Mouse (Mus musculus): ENCODE measurements at regions not wholly inside any gene's neighbourhood (a gene's known extent, or its start where the extent isn't known, plus 50 kb on each side); places are given as distances from the start of the nearest gene placed in this dataset.

DNA sequence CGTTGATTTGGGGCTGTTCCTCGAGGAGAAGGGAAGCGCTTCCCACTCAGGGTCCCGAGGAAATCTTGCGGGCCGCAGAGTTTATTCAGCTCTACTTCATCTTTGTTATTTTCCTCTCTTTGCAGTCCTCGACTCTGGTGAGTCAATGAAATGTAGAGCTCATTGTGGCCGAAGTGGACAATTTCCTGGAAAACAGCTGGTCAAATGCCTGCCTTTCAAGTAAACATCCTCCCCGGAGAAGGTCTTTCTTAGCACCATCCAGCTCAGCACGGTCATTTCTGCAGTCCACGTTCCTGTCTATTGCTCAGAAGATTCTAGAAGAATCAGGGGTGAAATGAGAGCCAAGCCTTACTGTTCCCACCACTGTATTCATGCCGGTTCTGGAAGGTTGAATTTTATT, 133.0 kb downstream of the Bcas1 start:
- no peak for ATAC-seq (replicated peaks; ENCODE audit: insufficient number of reproducible peaks, low FRiP score, low TSS enrichment, poor library complexity, severe bottlenecking)

DNA sequence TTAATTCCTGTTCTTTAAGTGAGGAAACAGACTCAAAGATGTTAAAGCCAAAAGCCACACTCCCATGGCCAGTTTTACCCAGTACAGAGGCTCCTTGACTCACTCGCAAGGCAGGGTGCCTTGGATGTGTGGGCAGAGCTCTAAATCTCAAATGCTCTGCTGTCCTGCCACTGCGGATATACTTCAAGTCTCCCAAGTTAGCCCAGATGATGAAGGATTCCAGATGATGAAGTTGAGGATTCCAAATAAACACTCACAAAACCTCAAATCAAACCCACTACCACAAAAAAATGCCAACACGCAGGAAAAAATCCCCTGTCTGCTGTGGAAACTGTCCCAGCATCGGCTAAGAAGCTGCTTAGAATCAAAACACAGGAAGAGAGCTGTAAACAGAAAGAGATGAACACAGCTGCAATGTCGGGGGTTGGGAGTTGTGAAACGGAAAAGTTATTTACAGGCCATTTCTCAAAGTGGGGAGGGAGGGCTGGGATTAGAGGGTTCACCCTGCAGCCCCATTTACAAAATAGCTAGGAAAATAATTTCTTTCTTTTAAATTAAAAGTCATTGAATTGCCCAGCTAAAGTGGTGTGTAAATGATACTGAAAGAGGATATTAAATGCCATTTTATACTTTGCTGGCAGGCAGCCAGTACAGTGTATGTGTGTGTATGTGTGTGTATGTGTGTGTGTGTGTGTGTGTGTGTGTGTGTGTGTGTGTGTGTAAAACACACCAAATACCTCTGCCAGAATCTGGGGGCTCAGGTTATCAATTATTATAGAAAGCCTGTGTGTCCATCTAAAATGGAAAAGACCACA, 135.6 kb downstream of the Bcas1 start:
- ATAC-seq (replicated peaks; ENCODE audit: insufficient number of reproducible peaks, low FRiP score, low TSS enrichment, poor library complexity, severe bottlenecking) = no peak

DNA sequence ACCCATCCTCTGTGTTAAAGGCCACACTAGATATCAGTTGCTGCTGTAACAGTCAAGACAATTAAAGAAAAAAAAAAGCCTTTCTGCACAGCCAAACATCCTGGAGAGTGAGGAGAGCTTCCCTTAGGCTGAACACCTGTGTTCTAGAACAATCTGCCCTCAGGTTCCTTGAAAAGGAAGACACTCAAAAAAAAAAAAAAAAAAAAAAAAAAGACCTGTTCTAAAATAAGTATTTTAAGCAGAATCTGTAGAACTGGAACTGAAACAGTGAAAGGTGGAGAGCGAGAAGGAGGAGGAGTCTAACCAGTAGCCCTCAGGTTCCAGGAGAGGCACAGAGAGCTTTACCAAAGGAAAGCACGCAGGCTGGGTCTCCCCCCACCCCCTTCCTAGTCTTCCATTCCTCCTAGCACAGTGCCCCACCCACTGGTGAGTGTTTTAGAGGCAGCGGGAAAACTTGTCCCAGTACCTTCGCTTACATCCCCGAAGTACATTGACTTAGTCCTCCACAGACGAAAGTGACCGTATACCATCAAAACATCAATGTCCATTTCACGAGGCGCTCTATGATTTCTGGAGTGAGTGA, 138.2 kb downstream of the Bcas1 start:
- no peak for ATAC-seq (replicated peaks; ENCODE audit: insufficient number of reproducible peaks, low FRiP score, low TSS enrichment, poor library complexity, severe bottlenecking)

DNA sequence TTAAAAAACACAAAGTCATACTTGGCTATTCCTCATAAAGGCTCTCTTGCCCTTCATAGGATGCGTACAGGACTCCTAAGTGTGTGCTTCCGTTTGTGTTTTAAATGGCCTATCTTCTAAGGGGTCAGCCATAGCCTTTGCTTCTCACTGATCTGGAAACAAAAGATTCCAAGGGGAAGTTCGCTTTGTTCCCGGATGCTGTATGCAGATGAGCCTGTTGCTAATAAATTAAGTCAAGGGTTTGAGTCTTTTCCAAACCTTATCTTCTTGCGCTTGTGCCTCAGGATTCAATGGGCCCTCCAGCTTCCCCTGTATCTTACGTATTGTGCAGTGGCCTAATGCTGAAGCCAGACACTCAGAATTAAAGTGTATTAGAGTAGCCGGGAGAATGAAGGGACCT, 138.9 kb downstream of the Bcas1 start:
- ATAC-seq (replicated peaks; ENCODE audit: insufficient number of reproducible peaks, low FRiP score, low TSS enrichment, poor library complexity, severe bottlenecking) = no peak

DNA sequence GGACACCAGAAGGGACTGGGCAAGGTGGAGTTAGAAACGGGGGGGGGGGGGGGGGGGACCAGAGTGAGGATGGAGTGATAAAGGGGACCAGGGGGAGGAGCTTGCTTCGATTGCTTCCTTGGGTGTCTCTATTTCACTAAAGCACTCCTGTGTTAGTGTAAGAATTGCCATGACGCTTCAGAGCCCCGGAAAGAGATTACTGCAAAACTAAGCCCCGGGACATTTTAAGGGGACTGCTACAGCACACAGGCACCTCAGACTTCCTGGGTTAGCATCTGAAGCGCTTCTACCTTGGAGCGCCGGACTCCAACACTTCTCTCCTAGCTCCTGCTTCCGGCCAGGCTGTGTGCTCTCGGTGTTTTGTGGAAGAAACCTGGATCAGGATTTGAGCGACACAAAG, 139.4 kb downstream of the Bcas1 start:
- no peak for ATAC-seq (replicated peaks; ENCODE audit: insufficient number of reproducible peaks, low FRiP score, low TSS enrichment, poor library complexity, severe bottlenecking)

DNA sequence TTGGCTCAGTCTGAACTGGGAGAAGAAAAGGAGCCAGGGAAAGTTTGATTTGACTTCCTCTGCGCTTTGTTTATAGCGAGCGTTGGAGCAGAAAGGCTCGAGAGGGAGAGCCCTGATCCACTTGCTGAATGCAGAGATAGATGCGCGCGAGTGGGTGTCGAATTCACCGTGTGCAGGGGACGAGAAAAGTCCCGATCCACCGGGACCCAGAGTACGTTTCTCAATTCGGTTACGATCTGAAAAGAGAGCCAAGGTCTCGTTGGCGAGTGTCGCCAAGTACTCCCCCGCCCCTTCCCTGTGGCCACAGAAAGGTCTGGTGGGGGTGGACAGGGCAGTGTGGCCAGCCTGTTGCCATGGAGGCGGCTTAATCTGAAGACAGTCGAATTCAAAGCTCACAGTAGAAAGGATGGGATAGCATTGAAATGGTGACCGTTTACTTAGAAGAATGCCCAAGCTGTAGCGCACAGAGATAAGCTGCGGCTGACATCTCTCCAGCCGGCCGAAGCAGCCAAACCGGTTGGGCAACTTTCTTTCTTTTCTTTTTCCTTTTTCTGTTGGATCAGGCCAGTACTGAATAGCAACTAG, 139.5 kb upstream of the Zfp217 start:
- ATAC-seq (replicated peaks; ENCODE audit: insufficient number of reproducible peaks, low FRiP score, low TSS enrichment, poor library complexity, severe bottlenecking) = no peak

DNA sequence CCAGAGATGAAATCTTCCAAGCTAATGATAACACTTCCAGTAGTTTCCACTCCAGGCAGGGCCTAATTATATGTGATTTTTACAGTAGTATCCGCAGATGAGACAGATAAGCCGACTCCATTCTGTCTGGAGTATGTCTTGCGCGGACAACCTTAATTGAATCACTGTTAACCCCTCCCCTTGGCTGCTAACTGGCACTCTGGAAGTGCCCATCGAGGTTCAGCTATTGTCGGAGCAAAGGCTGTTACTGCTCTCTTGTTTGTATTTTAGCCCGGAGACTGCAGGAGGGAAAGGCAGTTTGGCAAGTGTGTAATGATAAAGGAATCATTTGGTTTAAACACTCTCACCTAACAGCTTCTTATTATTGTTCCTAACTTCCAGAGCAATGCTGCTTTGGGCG, 138.9 kb upstream of the Zfp217 start:
- no peak for ATAC-seq (replicated peaks; ENCODE audit: insufficient number of reproducible peaks, low FRiP score, low TSS enrichment, poor library complexity, severe bottlenecking)

DNA sequence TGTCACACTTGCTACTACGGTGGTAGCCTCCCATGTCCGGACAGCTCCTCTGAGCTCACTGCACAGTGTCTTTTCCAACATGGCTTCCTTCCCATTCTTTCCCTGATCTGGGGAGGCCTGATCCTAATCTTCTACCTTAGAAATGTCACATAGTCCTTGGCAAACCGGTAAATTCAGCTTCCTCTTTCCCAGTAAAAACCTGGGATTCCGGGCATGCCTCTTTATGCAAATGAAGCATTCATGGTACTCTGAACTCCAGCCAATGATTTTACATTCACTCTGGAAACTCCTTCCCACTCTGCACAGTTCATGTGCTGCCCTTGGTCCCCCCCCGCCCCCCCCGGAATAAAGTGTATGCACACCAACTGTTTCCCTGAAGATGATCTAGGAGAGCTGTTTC, 134.6 kb upstream of the Zfp217 start:
- ATAC-seq (replicated peaks; ENCODE audit: insufficient number of reproducible peaks, low FRiP score, low TSS enrichment, poor library complexity, severe bottlenecking) = no peak

DNA sequence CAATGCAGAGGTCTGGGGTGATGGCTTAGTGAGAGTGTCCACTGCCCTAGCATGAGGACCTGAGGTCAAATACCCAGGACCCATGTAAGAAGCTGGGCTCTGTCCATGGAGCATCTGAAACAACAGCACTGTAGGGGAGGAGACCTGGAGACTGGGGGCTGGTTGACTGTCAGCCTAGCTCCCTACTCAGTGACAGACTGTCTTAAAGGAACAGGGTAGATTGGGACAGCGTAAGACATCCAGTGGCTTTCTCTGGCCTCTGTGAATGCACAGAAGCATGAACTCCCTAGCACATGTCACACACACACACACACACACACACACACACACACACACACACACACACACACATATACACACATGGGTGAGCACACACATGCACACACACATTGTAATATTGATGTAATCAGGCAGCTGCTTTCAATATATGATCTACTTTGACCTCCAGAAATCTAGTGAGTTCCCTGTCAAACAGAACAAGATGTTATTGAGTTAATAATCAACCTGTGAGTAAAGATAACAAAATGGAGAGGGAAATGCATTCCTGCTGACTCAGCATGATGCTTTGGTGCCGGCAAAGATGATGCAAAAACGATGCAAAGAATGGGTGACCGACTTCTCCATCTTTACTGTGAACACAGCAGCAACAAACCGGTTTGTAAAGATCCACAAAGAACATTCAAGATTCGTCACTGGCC, 133.6 kb upstream of the Zfp217 start:
- no peak for ATAC-seq (replicated peaks; ENCODE audit: insufficient number of reproducible peaks, low FRiP score, low TSS enrichment, poor library complexity, severe bottlenecking)

DNA sequence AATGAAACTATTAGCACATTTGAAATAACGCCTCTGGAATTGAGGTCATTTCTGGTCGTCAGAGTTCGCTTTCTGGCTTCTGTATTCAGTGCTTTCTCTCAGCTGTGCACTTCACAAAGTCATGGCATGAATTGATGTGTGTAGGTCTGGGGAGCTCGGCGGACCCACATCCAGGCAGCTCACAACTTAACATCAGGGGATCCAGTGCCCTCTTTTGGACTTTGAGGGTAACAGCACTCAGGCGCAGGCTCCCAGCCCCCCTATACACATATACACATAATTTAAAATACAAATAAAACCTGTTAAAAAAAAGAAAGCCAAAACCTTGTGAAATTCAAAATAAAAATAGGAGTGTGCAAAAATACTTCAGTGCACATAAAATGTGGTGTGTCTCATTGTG, 132.8 kb upstream of the Zfp217 start:
- ATAC-seq (replicated peaks; ENCODE audit: insufficient number of reproducible peaks, low FRiP score, low TSS enrichment, poor library complexity, severe bottlenecking) = no peak

DNA sequence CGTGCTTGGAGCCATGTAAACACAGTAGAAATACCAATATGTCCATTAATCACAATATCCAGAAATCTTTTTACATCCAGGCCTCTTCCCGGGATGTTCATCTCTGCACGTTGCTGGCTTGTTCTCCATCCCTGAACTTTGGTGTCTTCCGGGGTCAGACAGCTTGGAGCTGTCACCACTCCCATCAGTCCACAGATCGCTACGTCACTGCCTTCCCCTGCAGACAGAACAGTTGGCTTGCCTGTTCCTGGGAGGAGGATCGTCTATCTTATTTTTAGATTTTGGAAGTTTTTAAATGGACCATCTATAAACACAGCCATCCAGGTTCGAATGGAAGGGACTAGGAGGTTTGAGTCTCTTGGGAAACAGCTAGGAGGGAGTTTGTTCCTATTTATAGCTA, 130.0 kb upstream of the Zfp217 start:
- no peak for ATAC-seq (replicated peaks; ENCODE audit: insufficient number of reproducible peaks, low FRiP score, low TSS enrichment, poor library complexity, severe bottlenecking)

DNA sequence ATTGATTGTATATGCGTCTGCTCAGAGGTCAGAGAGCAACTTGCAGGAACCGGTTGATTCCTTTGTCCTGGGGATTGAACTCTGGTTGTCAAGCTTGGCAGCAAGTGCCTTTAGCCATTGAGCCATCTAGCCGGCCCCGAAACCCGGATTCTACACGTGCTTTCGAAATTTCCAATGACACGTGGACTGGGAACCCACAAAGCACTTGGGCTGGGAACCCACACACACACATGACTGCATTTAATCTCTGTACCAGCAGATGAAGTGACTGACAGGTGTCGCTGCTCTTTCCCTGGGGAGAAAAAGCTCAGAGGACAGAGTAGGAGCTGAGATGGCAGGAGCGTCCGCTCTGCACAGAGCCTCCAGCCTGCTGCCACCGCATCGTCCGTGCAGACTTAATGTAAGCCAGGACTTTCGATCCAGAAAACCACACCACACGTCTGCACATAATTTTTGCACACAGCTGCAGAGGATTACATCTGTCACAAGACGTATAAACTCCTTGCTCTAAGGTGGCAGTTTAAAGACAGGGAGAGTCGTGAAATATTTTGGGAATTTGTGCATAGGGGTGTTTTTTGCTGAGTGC, 129.4 kb upstream of the Zfp217 start:
- ATAC-seq (replicated peaks; ENCODE audit: insufficient number of reproducible peaks, low FRiP score, low TSS enrichment, poor library complexity, severe bottlenecking) = no peak

DNA sequence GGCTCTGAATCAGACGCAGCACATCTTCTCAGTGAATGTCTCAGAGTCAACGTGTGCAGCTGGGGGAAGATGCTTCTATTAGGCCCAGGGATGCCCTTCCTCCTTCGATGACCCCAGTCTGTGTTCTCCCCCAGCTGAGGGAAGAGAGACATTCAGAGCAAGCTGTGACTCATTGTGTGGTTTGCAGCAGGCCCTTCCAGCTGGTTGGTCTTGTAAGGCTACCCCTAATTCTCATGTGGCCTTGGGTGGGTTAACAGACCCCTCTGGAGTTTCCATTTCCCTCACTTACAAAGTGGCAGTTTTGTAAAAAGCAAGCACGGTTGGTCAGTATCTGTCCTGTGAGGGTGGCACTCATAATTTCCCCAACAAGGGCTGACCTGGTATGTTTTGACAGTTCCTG, 127.8 kb upstream of the Zfp217 start:
- no peak for ATAC-seq (replicated peaks; ENCODE audit: insufficient number of reproducible peaks, low FRiP score, low TSS enrichment, poor library complexity, severe bottlenecking)

DNA sequence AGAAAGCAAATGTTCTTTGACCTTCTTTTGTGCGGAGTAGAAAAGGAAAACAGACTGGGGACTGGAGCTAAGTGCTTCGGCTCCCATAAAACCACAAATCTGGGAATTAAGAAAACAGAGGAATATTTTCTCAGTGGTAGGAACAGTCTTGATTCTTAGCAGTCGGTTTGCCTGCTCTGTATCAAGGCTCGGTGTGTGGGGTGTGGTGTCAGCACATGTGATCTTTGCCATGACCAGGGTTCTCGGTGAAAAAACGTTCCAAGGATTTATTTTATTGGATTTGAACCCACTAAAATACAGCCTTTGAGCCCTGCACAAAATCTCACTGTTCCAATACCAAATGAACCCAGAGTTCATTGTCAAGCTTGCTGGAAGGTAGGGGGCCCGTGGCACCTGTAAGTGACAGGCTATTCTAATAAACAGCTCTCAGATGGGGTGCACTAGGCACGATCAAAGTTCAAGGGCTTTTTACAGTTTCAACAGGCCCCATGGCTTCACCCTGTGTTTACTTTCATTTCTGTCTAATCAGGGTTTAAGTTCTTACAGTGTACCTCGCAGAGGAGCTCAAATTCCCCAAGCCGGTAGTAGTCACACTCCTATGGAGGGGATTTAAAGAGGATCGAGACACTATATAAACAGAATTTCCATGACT, 122.1 kb upstream of the Zfp217 start:
- no peak for ATAC-seq (replicated peaks; ENCODE audit: insufficient number of reproducible peaks, low FRiP score, low TSS enrichment, poor library complexity, severe bottlenecking)

DNA sequence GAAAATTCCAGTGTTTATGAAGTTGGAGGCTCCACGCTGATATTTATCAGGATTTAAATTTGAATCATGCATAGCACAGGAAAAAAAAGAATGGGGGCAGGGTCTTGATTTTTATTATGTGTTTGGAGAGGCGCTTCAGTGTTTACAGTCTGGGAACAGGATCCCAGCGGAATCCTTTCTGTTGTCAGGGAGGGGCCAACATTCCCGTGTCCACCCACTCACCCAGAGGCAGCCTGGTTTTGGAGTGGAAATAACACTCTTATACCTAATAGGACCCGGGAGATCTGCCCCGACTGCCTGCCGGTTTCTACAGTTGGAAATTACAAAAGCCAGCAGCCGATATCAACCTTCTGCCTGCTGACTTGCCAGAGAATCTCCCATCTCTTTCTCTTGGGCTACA, 120.2 kb upstream of the Zfp217 start:
- ATAC-seq (replicated peaks; ENCODE audit: insufficient number of reproducible peaks, low FRiP score, low TSS enrichment, poor library complexity, severe bottlenecking) = no peak

DNA sequence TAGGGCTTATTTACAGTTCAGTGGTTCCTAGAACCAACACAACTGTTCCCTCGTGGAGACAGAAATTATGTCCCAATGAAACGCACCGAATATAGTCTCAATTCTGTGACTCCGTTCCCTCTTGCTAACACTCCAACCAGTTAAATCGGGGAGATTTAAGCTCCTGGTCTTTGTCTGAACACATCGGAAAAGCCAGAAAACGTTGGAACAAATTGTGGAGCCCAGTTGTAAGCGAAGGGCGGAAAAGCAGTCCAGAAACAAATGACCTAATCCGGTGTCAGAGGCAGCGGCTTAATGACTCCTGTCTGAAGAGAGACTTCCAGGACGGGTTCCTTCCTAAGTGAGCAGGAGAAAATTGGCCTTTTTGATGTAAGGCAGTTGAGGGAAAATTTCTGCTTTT, 119.2 kb upstream of the Zfp217 start:
- ATAC-seq (replicated peaks; ENCODE audit: insufficient number of reproducible peaks, low FRiP score, low TSS enrichment, poor library complexity, severe bottlenecking) = no peak

DNA sequence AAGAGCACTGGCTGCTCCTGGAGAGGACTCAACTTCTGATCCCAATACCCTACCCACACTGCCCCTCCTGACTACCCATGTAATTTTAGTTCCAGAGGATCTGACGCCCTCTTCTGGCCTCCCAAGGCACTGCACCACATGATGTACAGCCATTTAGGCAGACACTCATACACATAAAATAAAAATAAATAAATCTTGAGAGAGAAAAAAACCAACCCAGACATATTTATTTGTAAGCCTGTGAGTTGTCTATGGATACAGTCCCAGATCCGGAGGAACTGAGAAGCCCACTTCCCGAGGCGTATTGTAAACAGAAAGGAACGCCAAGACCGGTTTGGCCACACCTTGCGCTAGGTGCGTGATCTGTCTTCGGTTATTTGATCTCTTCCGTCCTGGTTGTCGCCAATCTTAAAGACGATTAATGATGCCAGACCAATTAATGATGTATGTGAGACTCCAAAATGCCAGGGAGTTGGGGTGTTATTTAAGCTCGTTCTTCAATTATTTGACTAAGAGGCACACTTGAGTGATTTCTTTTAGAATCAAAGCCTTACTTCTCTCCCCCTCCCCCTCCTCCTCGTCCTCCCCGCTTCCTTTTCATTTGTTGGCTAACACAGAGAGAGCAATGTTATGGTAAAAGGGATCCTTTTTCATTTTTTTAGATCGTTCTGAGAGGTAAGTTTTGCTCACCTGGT, 118.7 kb upstream of the Zfp217 start:
- no peak for ATAC-seq (replicated peaks; ENCODE audit: insufficient number of reproducible peaks, low FRiP score, low TSS enrichment, poor library complexity, severe bottlenecking)

DNA sequence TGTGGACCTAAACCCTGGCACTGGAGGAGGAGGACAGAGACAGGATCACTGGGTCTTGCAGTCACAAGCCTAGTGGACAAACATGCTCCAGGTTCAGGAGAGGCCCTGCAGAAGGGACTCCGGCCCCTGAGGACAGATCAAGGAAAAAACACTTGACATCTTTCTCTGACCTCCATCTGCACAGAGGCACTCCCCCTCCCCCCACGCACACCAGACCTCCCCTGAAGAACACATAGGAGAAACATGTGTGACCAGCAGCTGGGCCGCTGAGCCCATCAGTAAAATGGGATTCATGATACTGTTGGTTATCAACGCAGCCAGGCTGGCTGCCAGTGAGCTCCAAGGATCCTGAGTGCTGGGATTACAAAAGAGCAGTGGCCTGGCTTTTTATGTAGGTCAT, 115.7 kb upstream of the Zfp217 start:
- ATAC-seq (replicated peaks; ENCODE audit: insufficient number of reproducible peaks, low FRiP score, low TSS enrichment, poor library complexity, severe bottlenecking) = no peak

Measured in monocyte, adult 5-6 weeks (primary cell).